Mouse (Mus musculus) mature B cell (primary cell): Measurements from ENCODE around the gene Gm7534.
"Not testable (repeated sequence)": the region's sequence is repeated elsewhere in the genome, so short reads cannot be mapped to it uniquely, and the experiment has no call there.

ENCODE experiments used
- in situ Hi-C: fragments of 300-500 bp; cut with MboI; formaldehyde crosslinking; loops from 2 replicates; pipeline ENCODE4 v1.14.3; 2019

The Gm7534 gene

DNA sequence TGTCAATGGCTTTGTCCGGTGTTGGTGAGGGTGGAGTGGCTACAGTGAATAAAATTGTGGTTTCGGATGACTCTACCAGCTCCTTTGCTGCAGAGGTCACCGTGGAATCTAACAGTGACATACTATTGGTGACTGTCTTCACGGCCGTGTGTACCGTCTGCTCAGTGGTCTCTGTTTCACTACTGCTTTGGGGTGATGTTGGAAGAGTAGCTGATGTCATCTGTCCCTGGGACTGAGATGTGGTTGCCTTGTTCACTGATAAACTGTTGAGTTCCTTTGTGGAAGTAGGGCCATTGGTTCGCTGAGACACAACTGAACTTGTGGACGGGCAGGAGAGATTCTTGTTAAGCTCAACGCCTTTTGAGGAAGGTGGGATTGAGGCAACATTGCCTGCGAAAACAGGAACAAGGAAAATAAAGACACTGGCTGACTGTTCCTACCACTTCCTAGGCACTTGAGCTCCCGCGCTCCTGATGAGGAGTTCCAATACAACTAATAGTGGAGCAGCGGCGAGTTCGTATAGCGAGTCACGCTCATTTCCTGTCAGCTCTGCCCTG is 614 bp upstream of the Gm7534 start:
- in situ Hi-C loops, result no loop called here

DNA sequence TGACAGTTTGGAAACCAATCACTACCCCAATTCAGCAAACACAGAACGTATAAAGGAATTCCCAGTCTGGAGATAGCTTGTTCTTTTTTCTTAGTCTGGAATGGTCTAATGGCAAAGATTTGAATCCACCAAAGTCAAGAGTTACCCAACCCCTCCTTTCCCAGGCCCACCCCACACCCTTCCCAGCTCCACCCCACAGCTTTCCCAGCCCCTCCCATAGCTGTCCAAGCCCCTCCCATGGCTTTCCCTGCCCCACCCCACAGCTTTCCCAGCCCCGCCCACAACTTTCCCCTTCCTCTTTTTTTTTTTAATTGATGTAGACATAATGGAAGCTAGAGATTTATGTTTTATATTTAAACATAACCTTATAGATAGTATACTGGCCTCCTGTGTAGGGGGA is 3.4 kb downstream of the Gm7534 start:
- in situ Hi-C loops, result no loop called here

DNA sequence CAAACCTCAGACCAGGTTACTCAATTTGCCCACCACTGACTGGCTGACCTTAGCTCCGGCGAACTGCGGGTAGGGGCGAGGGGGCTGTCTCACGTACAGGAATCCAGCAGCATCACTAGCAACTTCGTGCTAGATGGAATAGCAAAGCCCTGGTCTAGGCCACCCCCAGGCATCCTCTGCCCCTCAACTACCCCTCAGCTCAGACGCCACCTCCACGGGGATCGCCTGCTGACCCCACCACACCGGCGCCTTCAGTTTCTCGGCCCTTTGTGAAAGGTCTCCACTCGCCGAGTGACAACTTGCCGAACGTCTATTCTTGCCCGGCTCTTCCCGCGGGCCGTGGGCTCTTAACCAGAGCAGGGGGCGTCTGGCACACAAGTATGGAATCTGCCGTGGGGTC is 16.5 kb downstream of the Gm7534 start:
- in situ Hi-C loops, result loop anchor here (5.0 kb wide), 1 partner anchor 101 kb away; the partner anchor contains the start of gene Pdik1l

DNA sequence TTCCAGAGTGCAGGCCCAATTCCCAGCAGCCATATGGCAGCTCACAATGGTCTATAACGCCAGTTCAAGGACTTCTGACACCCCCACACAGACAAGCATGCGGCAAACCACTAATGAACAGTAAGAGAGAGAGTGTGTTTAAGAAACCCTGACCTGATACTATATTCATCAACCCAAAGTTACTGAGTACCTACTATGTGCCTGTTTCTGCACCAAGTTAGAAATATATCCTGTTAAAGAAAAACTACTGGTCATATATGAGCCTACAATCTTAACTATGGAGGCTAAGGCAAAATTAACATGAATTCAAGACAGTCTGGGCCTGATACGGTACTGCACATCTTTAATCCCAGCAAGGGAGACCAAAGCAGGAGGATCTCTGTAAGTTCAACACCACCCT is 17.2 kb downstream of the Gm7534 start:
- in situ Hi-C loops, result loop anchor here (5.0 kb wide), 1 partner anchor 102 kb away; the partner anchor contains the start of gene Pdik1l

DNA sequence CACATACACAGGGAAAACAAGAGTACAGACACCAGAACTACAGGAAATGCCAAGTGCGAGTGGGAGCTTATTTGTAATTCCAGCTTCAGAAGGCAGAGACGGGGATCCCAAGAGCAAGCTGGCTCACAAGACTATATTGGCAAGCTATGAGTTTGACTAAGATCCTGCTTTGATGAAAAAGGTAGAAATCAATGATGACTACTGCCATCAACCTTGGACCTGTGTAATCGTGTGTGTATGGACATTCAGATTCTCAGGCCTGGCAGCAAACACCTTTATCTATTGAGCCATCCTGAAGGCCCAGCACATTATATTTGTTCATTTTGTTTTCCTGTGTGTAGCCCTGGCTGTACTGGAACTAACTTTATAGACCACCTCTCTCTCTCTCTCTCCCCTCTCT is 19.1 kb downstream of the Gm7534 start:
- in situ Hi-C loops, result no loop called here

DNA sequence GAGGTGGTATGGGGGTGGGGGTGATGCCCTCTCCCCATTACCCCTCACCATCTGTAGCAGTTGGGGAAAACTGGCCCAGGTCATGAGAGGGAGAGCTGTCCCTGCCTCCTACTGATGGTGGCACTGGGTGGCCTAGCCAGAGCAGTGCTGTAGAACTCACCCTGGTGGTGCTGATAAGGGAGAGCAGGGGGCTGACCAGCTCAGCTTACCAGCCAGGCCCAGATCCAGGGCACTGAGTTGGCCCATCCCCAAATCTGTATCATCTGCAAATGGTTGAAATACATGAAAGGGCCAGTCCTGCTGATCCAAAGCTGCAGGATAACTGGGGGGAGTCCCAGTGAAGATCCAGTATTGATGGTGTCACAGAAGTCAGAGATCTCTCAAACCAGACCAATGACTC is 21.0 kb downstream of the Gm7534 start:
- in situ Hi-C loops, result no loop called here

DNA sequence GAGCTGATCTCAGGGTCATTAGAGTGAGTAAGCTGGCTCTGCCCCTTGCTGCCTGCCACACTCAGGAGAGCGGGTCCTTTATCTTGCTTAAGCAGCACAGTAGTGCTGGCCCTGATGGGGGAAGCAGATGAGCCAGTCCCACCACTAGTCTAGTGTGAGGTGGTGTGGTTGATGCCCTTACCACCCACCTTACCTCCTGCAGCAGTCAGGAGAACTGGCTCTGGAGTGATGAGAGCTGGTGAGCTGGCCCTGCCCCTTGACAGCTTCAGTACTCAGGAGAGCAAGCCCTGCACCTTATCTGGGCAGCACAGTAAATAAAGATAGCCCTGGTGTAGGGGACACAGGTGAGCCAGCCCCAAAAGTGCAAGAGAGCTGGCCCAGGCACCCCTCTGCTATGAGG is 21.7 kb downstream of the Gm7534 start:
- in situ Hi-C loops, result no loop called here

DNA sequence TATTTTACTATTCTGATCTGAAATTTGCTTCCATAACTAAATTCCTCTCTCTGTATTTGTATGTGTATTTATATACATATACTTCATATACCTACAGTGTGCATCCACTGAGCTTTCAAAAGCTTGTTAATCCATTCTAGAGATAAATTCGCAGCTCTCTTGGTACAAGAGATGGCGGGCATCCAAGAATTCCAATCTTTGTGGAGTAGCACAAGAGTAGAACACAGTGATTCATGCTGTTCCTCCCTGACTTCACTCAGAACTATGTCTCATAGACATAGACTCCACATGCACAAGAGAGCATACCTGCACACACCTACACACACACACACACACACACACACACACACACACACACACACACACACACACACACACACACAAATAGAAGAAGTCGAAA is 30.4 kb downstream of the Gm7534 start:
- in situ Hi-C loops, result no loop called here

DNA sequence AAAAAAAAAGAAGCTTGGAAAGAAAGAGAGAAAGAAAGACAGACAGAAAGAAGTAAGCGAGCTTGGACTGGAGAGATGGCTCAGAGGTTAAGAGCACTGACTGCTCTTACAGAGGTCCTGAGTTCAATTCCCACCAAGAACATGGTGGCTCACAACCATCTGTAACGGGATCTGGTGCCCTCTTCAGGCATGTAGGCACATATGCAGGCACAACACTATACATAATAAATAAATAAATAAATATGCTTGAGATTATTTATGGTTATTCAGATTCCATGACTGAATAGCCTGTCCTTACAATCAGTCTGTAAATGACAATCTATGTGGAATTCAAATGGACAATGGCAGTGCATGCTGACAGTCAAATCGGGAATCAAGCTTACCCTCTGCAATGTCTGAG is 35.9 kb downstream of the Gm7534 start:
- in situ Hi-C loops, result no loop called here

DNA sequence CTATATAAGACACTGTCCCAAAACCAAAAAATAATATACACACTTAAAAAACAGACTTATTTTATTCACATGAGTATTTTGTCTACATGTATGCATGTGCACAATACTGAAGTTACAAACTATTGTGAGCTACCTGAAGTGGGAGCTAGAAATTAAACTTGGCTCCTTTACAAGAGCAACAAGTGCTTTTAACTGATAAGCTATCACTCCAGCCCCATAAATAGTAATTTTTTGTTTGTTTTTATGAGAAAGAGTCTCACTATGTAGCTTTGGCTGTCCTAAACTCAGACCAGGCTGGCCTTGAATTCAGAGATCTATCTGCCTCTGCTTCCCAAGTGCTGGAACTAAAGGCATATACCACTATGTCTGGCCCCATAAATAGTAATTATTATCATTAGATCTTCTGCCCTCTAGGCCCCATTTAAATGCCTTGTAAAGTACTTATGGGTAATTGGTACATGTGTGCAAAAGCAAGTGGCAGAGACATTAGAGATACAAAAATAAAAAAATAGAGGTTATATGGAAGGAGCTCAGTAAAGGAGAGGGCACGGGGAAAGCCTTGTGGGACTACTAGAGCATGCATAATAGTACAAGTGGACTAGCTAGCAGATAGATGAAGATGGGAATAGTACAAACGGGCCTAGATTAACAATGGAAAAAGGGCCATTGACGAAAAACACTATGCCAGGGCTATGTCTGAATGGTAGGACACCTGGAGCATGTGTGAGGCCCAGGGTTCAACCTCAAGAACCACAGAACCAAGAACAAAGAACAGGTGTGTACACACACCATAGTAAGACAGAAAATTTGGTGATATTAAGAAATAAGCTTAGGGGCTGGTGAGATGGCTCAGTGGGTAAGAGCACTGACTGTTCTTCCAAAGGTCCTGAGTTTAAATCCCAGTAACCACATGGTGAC is 37.0 kb downstream of the Gm7534 start:
- in situ Hi-C loops, result no loop called here

DNA sequence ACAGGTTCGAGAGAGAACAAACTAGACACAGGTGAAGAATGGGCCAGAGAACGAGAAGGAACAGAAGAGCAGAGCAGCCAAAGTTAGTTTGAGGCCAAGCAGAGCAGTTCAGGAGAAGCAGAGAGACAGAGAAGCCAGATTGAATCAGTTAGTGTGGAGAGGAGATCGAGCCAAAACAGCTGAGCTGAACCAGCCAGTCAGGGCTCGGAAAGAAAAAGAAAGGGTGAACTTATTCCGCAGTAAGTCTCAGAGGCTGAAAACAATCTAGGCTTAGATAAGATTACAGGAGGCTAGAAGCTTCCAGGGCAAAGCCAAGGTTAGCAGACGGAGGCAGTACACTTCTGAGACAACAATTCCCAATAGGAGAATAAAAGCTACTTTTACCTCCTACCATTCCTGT is 37.8 kb downstream of the Gm7534 start:
- in situ Hi-C loops, result no loop called here

DNA sequence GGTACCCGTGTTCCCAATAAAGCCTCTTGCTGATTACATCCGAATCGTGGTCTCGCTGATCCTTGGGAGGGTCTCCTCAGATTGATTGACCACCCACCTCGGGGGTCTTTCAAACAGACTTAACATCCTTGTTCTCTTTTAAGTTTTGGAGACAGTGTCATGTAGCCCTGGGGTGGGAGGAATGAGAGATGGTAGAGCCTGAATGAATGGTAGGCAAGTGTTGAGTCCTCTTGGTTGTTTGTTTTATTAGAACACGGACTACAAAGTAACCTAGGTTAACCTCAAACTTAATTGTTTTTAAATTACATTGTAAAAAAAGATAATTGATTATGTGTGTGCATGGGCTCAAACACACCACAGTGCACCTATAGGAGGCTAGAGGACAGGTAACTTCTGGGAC is 38.2 kb downstream of the Gm7534 start:
- in situ Hi-C loops, result no loop called here

DNA sequence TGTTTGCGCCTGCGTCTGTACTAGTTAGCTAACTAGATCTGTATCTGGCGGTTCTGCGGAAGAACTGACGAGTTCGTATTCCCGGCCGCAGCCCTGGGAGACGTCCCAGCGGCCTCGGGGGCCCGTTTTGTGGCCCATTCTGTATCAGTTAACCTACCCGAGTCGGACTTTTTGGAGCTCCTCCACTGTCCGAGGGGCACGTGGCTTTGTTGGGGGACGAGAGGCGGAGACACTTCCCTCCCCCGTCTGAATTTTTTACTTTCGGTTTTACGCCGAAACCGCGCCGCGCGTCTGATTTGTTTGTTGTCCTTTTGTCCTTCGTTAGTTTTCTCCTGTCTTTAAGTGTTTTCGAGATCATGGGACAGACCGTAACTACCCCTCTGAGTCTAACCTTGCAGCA is 42.7 kb downstream of the Gm7534 start:
- in situ Hi-C loops, result not testable (repeated sequence)

DNA sequence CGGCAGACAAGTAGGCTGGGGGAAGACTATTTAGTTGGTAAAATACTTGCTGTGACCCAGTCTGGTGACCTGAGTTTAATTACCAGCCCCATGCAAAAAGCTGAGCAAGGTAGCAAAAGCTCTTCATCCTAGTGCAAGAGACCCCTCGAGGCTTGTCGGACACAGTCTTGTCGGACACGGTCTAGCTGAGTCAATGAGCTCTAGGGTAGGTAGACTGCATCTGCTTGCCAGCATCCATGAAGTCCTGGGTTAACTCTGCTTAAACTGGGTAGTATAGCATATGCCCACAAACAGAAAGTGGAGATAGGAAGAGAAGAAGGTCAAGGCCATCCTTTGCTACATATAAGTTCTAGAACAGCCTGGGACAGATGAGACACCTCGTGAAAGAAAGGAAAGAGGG is 44.0 kb downstream of the Gm7534 start:
- in situ Hi-C loops, result no loop called here

DNA sequence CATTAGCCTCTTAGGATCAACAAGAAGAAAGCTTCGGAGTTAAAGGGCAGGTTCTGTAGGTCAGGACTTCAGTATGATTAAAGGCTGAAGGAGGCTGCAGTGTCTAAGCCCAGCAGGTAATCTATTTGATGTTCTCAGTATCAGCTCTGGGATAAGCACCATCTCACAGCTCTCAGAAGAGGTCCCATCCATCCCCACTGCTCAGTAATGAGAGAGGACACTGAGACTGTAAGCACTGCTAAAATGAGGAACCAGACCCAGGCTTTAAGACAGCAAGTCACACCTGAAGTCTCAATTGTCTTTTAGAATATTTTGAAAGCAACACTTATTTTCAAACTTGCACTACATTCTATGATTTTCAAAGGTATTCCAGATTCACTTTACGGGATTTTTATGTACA is 45.2 kb downstream of the Gm7534 start:
- in situ Hi-C loops, result no loop called here

DNA sequence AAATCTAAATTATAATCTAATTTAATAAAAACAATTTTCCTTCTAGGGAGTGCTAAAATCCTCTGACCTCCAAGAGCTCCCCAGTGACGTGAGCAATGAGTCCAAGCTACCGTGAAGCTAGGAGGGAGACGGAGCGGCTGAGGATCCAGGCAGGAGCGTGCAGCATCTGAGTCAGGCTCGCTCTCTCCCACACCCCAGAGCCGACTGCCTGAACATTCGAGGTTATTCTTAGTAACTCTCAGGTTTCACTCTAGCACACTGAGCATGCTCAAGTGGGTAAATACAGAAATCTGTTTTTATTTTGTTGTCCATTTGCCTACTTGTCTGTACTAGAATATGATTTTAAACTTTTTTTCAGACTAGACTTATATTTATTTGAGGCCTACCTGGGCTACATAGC is 46.1 kb downstream of the Gm7534 start:
- in situ Hi-C loops, result no loop called here

DNA sequence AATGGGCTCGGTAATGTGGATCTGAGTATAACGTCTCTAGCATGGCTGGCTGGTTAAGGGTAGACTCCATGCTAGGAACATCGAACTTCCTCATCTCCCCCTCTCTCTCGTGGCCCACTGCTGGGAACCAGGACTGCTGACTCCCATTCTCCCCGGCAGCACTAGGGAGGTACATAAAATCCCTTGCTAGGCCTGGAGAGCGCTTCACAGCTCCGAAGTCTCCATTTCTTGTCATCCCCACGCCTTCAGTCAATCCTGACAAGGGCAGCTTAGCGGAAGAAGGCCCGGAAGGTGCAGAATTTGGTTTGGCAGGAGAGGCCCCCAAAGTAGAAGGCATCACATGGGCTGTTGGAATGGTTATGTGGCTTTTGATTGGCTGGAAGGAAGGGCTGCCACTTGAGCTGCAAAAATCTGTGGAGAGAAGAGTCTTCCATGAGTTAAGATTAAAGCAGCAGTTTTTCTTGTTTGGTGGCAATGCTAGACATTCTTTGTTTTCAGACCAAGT is 46.8 kb downstream of the Gm7534 start:
- in situ Hi-C loops, result no loop called here

DNA sequence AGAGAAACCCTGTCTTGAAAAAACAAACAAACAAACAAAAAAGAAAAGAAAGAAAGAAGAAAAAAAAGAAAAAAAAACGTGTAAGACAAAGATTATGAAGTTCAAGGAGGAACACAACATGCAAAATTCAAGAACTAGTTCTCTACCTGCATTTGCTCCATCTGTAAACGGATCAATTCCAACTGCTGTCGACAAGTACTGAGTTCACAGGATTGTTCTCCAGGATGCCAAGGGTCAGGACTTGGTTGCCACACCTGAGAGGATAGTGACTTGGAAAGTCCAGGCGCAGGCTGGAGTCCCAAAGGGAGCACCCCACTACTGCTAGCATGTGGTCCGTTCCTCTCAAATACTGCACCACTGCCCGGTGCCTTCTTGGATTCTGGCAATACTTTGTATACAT is 47.3 kb downstream of the Gm7534 start:
- in situ Hi-C loops, result no loop called here

DNA sequence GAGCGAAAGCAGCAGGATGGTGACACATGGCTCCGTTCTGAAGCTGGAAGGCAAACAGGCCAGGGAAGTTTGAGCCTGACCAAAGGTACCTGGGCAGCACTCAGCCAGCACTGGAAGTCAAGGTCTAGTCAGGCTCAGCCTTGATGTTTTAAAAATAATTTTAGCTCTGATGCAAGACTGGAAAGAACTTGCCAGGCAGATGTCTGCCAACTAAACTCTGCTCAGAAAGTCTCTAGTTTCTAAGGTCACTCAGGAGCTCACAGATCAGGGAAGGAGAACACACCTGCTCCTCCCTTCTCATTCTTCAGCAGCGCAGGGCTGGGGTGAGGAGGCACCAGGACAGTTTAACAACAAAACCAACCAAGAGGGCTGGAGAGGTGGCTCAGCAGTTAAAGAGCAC is 48.5 kb downstream of the Gm7534 start:
- in situ Hi-C loops, result no loop called here

DNA sequence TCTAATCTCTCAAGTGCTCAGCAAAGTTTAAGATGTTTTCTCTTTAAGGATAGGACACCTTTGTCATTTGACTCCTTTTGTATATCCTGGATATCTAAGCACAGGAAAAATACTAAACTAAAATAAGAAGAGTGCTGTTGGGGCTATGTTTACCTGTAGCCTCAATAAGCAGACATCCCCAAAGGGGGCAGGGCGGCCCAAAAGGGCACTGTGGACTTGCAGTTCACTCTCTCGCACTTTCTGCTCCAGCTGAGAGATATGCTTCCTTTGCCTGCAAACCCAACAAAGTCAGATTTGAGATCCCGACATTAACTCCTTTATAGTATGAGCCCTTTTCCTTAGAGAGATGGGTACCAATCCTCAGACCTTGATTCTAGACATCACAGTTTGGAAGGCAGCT is 49.1 kb downstream of the Gm7534 start:
- in situ Hi-C loops, result no loop called here

DNA sequence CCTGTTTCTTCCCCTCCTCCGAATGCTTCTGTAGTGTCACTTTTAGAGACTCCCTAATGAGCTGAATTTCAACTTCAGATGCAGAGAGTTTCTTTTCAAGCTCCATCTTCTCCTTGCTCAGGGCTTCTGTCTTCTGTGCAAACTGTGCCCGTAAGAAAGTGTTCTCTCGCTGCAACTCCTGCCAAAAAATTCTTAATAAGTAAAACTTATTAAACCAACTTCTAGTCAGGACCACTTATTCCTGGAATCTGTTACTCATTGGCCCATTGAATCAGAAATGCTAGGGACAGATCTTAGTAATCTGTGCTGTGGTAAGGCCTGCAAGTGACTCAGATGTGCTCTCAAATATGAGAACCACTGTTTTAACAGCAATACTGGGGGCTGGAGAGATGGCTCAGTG is 50.7 kb downstream of the Gm7534 start:
- in situ Hi-C loops, result no loop called here

DNA sequence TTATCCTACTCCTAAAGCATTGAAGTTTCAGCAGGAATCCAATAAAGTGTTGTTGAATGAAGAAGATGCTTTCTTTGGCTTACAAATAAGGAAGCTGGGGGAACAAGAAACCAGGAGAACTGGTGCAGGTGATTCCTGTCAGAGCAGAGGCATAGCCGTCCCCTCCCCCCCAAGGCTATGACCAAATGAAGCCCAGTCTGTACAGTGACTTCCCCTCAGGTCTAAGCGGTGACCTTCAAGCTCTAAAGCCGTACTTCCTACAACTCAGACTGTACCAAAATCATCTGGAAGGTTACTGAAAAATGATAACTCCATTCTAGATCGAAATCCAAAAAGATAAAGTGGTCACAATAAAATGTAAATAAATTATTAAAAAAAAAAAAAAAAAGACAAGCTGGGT is 53.4 kb downstream of the Gm7534 start:
- in situ Hi-C loops, result no loop called here

DNA sequence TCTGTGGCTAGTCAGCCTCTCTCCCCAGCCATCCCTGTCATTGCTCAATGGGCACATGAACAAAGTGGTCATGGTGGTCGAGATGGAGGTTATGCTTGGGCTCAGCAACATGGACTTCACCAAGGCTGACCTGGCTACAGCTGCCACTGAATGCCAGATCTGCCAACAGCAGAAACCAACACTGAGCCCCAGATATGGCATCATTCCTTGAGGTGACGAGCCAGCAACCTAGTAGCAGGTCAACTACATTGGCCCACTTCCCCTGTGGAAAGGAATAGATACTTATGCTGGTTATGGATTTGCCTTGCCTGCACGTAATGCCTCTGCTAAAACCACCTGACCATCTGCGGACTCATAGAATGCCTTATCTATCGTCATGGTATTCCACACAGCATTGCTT is 58.5 kb downstream of the Gm7534 start:
- in situ Hi-C loops, result not testable (repeated sequence)
